Mouse (Mus musculus) neutrophil, adult 5-6 weeks (primary cell): ENCODE measurements around the gene Mogs. TPM values are rescaled to one million over a fixed set of nuclear protein-coding genes. Genes with fewer than 3 reads are reported as not detected.

Experiments used
- ATAC-seq: fragments of 151-379, 151-347 bp; 2 replicates; pipeline ENCODE4 v1.8.0; 2017; ENCODE audit warnings: mild to moderate bottlenecking, moderate TSS enrichment; ENCODE audit not compliant: insufficient number of reproducible peaks, poor library complexity, low FRiP score, severe bottlenecking; ENCODE audit errors: extremely low read depth
- total RNA-seq: library from RNA; stranded (forward); fragments of 200-1000 nt; gene quantifications from 2 replicates; pipeline ENCODE4 v1.2.3, GENCODE M21; 2017

Mogs gene
- total RNA-seq, 1 experiment from 2014 or later = 36.2 TPM

DNA sequence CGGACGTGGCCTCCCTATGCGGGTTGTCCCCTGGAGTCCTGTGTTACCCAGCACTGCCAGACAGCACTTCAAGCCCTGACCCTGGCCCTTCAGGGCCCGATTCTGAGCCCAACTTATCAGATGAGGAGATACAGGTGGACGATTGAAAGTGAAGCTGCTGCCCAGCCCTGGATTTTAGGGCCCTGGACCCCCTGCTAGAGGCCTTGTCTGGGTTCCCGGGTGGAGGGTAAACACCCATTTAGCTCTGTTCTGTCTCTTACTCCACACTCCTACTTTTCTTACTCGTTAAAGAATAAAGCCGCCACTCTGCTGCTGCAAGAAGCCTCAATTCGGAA, 27.4 kb upstream of the Mogs start:
- no peak for ATAC-seq

DNA sequence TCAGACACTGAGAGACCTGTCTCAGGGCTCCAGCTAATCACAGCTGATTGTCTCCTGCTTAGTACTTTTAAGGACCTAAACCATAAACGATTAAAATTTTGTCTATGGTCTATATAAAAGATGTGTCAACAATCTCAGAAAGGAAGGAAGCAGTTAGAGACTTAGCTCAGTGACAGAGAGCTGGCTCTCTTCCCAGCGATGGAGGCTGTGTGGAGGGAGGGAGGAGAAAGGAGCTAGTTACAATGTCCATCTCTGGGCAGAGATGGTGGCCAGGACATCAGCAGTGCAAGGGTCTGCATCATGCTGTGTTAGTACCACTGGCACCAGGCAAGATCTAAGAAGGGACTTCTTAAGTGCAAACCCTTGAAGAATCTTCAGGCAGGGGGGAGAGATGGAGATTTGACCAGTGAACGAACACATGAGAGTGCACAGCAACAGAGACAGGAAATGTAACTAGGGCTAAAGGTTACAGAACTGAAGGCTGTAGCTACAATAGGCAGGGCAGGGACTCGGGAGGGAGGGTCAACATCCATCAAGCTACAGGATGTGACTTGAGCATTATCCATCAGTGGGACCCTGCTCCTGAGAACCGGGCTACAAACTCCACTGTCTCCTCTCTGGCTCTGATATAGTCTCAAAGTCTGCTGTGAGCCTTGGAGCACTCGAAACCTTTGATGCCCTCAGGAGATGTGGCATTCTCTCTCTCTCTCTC, 22.7 kb upstream of the Mogs start:
- ATAC-seq = no peak

DNA sequence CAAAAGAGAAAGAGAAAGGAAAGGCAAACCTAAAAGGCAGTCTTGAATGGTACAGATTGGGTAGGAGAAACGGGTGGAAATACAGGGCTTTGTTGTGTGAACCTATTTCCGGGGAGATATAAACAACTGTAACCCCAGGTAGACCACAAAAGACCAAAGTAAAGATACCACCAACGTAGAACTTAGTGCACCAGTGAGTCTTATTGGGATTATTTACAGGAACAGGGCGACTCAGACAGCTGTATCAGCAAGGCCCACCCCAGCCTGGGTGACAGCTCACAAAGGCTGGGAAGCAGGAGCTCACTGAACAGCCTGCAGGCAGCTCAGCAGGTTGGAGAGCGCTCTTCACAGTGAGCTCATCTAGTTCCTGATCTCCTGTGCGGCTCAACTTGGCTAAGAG, 19.3 kb upstream of the Mogs start:
- 0 out of 2 replicates have a peak, but pooled peaks have one; percentile 33 for ATAC-seq

DNA sequence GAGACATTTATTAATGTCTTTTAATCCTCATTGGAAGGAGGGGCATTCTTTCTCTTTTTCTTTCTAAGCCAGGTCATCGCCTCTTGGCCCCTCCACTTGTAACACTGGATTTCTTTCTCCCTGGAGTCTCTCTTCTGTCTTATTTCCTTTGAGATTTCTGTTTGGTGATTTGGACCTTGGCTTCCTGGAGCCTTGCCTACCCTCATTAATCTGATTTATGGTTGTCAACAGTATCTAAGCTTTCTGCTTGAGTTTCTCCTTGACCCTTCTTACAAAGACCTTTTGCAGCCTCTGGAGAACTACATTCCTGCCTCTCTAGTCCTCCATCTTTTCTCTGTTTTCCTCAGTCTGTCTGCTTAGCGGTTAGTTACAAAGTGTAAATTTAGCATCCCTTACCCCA, 16.9 kb upstream of the Mogs start:
- ATAC-seq = no peak

DNA sequence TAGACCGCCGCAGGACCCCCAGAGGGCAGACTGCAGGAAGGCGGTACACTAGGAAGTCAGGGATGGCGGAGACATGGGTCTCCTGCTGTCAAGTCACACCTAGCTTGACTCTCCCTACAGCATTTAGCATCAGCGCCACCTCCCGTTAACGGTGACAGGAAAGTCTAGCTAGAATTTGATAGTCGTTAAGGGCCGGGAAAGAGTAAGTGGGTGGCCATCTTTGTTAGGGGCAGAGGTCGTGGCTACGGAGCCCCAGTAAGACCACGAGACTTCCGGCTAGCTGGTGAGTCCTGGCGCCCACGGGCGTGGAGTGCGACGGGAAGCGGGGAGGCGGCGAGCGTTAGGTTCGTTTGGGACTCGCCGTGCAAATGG, 14.0 kb upstream of the Mogs start, which contains the start of the genes Ccdc142 and Gm42688:
TSS of gene Ccdc142 (plus strand) at position 286 of the 372 bp plus-strand sequence.
TSS of gene Gm42688 (plus strand) at position 302 of the 372 bp plus-strand sequence.
- peak; percentile 87 for ATAC-seq

DNA sequence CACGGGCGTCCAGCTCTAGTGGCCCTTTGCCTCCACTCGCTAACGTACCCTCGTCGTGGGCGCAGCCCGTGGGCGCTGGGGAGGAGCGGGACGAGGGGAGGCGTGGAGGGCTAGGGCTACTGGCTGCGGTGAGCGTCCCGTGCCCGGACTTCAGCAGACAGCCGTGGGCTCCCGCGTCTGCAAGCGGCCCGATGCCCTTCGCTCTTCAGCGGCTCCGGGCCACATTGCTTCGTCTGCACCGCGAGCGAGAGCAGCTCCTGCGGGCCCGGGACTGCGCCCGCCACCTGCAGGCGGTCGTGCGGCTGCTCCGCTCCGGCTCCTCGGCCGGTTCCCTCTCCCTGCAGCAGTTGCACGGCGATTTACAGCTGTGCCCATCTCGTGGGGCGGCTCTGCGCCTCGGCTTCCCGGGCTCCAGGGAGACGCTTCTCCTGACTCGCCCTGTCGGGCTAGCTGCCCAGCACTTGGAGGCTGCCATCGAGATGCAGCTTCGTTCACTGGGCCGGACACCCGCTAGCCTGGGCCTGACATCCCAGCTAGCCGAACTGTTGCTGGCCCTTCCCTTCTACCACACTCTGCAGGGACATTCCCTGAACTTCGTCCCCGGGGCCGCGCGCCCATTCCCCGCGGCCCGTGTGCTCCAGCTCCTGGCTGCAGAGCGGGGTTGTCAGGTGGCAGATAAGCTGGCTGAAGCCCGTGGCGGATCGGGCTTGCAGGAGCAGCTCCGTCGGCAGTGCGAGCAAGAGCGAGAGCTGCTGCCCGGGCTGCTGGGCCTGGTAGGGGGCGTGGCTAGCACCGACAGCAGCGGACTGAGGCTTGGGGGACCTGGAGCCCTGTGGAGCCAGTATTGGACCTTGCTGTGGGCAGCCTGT, 13.4 kb upstream of the Mogs start:
- peak; percentile 45; the same call in 1 of the 2 replicates for ATAC-seq

DNA sequence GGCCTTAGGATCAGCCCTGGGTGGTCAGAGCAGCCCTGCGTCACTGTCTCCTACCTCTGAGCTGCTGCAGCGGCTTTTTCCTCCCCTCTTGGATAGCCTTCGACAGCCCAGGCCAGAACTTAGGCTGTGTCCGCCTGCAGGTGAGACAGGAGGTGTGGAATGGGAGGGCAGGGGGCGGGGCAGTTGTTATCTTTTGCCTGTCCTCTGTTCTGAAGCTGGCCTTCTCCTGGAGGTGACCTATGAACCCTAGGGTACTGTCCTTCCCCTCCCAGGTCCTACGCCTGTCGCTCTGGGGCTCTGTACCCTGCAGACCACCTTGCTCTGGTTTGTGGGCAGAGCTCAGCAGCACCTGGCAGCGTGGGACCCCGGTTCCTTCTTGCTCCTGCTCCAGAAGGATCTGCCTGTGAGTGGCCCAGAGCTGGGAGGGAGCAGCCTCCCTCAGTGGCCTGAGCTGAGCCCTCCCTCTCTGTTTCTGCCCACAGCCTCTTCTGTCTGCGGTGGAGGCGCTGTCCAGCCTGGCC, 12.1 kb upstream of the Mogs start:
- ATAC-seq = no peak

DNA sequence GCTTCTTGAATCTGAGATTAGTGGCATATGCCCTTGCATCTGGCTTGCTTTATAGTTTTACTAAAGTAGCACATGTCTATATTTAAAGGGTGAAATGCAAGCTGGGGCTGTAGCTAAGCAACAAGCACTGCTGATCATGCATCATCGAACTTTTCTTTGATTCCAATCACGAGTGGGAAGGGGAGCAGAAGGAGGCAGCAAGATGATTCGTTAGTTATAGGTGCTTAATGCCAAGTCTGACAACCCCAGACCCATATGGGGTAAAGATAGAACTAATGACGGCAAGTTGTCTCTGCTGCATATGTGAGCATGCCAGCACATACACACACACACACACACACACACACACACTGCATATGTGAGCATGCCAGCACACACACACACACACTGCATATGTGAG, 11.1 kb upstream of the Mogs start:
- ATAC-seq = no peak

DNA sequence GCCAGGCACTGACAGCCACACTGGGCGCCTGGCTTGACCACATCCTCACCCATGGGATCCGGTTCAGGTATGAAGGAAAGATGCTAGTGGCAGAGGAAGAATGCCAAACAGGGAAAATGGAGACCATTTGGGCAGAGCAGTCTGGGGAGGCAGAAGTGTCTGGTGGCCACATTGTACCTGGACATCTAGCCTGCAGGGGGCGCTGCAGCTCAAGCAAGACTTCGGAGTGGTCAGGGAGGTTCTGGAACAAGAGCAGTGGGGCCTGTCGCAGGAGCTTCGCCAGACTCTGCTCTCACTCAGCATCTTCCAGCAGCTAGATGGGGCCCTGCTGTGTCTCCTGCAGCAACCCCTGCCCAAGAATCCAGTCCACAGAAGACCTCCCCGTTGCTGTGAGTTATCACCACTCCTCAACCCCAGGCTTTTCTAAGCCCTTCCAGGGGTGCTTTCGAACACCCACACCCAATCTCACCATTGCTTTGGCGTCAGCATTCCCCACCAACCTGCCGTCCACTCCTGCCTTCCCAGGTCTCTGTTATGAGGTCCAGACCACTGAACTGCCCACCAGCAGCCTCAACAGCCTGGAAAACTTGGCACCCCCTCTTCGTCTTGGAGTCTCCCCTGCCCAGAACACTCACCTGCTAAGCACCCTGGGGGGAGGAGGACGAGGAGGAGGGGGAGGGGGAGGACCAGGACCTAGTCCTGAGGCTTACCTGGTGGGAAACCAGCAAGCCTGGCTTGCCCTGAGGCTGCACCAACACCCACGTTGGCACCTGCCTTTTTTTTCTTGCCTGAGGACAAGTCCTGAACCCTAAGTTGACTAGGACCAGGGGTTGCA, 7.5 kb upstream of the Mogs start:
- peak; percentile 80 for ATAC-seq

DNA sequence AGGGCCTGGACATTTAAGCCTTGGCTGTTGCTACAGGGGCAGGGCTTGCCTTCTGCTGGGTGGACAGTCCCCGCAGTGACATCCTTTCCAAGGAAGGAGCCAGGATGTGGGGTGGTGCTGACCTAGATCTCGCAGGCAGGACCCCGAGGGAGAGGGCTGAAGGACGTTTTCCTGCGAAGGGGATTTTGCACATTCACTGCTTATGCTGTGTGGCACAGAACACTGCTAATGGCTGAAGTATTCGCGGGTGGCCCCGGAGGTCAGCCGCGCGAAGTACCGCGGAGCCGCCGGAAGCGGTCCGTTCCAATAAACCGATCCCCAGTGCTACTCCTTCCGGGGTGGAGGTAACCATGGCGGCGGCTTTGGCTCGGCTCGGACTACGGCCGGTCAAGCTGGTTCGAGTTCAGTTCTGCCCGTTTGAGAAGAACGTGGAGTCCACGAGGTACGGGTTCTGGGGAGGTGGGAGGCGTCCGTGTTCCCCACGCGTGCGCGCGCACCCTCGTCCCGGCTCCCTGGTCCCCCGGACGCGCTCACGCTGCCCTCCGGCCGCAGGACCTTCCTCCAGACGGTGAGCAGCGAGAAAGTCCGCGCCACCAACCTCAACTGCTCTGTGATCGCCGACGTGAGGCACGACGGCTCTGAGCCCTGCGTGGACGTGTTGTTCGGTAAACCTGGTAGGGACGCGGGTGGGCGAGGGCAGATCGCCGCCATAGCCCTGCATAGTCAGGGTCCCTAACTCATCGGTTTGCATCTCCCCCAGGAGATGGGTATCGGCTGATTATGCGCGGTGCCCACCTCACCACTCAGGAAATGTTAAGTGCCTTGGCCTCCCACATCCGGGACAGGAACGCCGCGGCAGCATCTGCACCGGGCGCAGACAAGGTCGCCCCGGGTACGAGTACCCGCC, 6.3 kb upstream of the Mogs start, which contains the start of gene Mrpl53:
TSS of gene Mrpl53 (plus strand) at position 279 of the 907 bp plus-strand sequence.
- ATAC-seq = peak; percentile 74

DNA sequence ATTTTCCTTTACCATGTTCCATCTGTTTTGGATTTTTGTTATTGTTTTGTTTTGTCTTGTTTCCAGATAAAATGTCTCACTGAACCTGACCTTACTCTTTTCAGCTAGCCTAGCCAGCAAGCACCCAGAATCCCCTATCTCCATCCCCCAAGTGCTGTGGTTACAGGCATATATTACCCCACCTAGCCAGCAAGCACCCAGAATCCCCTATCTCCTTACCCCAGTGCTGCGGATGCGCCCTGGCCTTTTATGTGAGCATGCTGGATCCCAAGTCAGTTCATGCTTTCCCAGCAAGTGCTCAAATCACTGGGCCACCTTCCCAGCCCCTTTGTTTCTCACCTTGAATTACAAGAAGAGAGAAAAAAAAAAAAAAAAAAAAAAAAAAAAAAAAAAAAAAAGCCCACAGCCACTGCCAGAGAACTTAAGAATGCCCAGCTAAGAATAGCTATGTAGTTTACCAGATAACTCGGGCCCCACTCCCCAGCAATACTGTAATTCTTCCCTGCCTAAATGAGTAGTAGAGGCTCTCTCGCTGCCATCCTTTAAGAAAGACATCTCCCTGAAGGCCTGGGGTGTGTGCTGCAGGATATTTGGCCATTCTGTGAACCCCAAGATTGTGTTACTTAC, 3.7 kb upstream of the Mogs start:
- ATAC-seq = no peak

DNA sequence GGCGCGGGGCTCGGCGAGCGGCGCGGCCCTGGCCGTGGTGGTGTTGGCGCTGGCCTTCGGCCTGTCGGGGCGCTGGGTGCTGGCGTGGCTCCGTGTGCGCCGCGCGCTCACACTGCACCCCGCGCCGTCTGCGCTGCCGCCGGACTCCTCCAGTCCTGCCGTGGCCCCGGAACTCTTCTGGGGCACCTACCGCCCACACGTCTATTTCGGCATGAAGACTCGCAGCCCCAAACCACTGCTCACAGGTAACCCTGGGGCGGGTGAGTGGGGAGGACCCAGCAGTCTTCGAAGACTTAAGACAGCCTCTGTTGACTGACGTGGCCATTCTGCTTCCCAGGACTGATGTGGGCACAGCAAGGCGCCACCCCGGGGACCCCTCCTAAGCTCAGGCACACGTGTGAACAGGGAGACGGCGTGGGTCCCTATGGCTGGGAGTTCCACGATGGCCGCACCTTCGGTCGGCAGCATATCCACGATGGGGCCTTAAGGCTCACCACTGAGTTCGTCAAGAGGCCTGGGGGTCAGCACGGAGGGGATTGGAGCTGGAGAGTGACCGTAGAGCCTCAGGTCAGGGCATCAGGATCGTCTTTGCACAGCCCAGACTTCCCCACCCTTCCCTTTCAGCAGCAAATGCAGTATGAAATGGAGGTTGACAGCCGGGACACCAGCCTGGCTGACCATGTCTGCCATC, 531 bp downstream of the Mogs start:
- no peak for ATAC-seq

DNA sequence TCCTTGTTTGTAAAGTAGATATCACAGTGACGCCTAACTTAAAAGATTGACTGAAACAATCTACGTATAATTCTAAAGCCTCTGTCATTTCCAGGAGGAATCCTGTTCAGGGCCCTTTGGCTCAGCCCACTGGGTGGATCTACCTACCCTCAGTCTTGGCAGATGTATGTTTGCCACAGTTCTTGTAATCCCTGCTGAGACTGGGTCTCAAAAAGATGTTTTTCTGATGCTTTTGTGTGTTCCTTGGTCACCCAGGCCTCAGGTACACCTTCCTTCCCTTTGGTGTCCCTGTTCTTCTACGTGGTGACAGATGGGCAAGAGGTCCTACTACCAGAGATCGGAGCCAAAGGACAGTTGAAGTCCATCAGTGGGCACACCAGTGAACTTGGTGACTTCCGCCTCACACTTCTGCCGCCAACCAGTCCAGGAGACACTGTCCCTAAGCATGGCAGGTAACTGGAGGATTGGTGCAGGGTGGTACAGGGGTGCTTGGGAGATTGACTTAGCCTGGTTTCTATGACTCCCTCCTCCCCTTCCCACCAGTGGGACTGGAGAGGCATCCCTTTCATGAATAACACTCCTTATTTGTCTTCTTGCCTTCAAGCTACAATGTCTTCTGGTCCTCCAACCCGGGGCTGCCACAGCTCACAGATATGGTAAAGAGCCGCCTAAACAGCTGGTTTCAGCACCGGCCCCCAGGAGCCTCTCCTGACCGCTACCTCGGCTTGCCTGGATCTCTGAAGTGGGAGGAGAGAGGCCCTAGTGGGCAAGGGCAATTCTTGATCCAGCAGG, 1.3 kb downstream of the Mogs start:
- ATAC-seq = no peak

DNA sequence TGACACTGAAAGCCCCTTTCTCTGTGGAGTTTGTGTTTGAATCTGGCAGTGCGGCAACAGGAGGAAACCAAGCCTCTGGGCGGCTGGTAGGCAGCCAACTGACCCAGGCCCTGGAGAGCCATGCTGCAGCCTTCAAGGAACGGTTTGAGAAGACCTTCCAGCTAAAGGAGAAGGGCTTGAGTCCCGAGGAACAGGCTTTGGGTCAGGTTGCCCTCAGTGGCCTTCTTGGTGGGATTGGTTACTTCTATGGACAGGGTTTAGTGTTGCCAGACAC, 1.8 kb downstream of the Mogs start:
- ATAC-seq = no peak

DNA sequence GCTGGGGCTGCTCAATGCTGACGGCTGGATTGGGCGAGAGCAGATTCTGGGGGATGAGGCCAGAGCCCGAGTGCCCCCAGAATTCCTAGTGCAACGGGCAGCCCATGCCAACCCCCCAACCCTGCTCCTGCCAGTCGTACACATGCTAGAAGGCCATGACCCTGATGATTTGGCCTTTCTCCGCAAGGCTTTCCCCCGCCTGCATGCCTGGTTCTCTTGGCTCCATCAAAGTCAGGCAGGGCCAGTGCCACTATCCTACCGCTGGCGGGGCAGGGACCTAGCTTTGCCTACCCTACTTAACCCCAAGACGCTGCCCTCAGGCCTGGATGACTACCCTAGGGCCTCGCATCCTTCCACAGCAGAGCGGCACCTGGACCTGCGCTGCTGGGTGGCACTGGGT, 2.3 kb downstream of the Mogs start:
- ATAC-seq = no peak

DNA sequence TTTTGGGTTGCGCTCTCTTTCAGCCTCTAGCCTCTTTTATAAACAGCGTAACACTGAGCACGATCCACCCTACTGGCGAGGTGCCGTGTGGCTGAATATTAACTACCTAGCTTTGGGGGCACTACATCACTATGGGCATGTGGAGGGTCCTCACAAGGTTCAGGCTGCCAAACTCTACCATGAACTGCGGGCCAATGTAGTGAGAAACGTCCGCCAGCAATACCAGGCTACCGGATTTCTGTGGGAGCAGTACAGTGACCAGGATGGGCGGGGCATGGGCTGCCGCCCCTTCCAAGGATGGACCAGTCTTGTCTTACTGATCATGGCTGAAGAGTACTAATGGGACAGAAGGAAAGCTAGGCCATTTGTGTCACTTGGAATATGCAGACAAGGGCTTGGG, 3.1 kb downstream of the Mogs start:
- ATAC-seq = no peak
